ENCODE assay signal across 8 mouse cellular contexts in genomic region chr13:6689962-6690361, GRCm38 (mm10). TPM values are rescaled to one million over a fixed set of nuclear protein-coding genes. Genes with fewer than 3 reads are reported as not detected.
A peak's percentile ranks its signal among the peaks of the same experiment; 100 is the strongest.
DNase-seq lines count a peak whose midpoint lies in the region; ATAC-seq and TF ChIP-seq lines count a peak whose summit lies in the region.

No protein-coding gene starts in this region.

- no peak overlapping the region for H3K4me3 ChIP-seq in forebrain, embryonic 16.5 days (replicated peaks; ENCODE audit: low read length)
- no peak overlapping the region for H3K4me3 ChIP-seq in intestine, postnatal 0 days (ENCODE audit: low read depth, low read length)

- H3K27me3 ChIP-seq in forebrain, embryonic 16.5 days (replicated peaks; ENCODE audit: control insufficient read depth, insufficient read depth, low read length), result no peaks in the 10 kb centered on the region
- H3K27me3 ChIP-seq in intestine, postnatal 0 days (replicated peaks; ENCODE audit: control insufficient read depth, insufficient read depth, low read length), result no peaks in the 10 kb centered on the region

- no peak overlapping the region for H3K4me2 ChIP-seq in forebrain, embryonic 16.5 days (ENCODE audit: low read length)
- H3K4me2 ChIP-seq in intestine, postnatal 0 days (replicated peaks; ENCODE audit: low read depth), result no peak overlapping the region

- no peak overlapping the region for H3K9ac ChIP-seq in forebrain, embryonic 16.5 days (replicated peaks; ENCODE audit: low read depth, low read length)
- H3K9ac ChIP-seq in intestine, postnatal 0 days (ENCODE audit: low read depth, low read length), result no peak overlapping the region

- peak; percentile 93 for TF ChIP-seq CTCF in intestine, postnatal 0 days (IDR thresholded peaks at IDR 0.05; ENCODE audit: low read depth)

- no peaks in the 10 kb centered on the region for H3K4me1 ChIP-seq in forebrain, embryonic 16.5 days (replicated peaks; ENCODE audit: control insufficient read depth, insufficient read depth, low read length)
- no peaks in the 10 kb centered on the region for H3K4me1 ChIP-seq in intestine, postnatal 0 days (replicated peaks; ENCODE audit: control insufficient read depth, insufficient read depth, low read length)

- 72% methylated on average over 4 of the region's 4 CpGs for WGBS in forebrain, embryonic 16.5 days
- 71% methylated on average over 4 of the region's 4 CpGs for WGBS in intestine, postnatal 0 days

- H3K36me3 ChIP-seq in forebrain, embryonic 16.5 days (ENCODE audit: control insufficient read depth, insufficient read depth), result no peaks in the 10 kb centered on the region
- no peaks in the 10 kb centered on the region for H3K36me3 ChIP-seq in intestine, postnatal 0 days (ENCODE audit: control insufficient read depth, insufficient read depth)

- no peaks in the 10 kb centered on the region for H3K9me3 ChIP-seq in forebrain, embryonic 16.5 days (ENCODE audit: control insufficient read depth, low read length)
- no peaks in the 10 kb centered on the region for H3K9me3 ChIP-seq in intestine, postnatal 0 days (ENCODE audit: control insufficient read depth)

- DNase-seq in 3T3-L1 (ENCODE audit: low read depth, low spot score), result peak; percentile 30
- peak; percentile 52 to 64 for DNase-seq in CD8-positive naive resting alpha-beta T cell, adult 2 months (ENCODE audit: low read depth in 2 of 2, low spot score in 2 of 2)
- DNase-seq in c-Kit-positive CD71-positive TER-119-positive erythroid progenitor cells, embryonic 14.5 days (ENCODE audit: low spot score), result peak; percentile 29
- DNase-seq in lung, adult 18-20 months, result peak; percentile 45
- peak; percentile 21 for DNase-seq in retina, embryonic 14.5 days (ENCODE audit: low spot score)
- DNase-seq in layer of hippocampus, adult 8-10 months (ENCODE audit: low spot score in 2 of 2), result no peak

- peak; percentile 37 for ATAC-seq in forebrain, embryonic 16.5 days
- ATAC-seq in intestine, postnatal 0 days, result peak; percentile 68

- no peak overlapping the region for H3K27ac ChIP-seq in forebrain, embryonic 16.5 days (ENCODE audit: low read length)
- no peak overlapping the region for H3K27ac ChIP-seq in intestine, postnatal 0 days (ENCODE audit: low read depth, low read length)

RNA-seq across cellular contexts. Expression of gene Pfkp, which starts 41.4 kb away (rescaled TPM):
- polyA plus RNA-seq in forebrain, embryonic 16.5 days (2015; fragmentation: Nextera tagmentation; extraction: Ambion mirVana), result 207 and 277 TPM in 2 replicates
- 75.7 and 77.6 TPM in 2 replicates for polyA plus RNA-seq in intestine, postnatal 0 days (2015; fragmentation: Nextera tagmentation; extraction: Ambion mirVana)
- total RNA-seq in layer of hippocampus, adult 8-10 months (2022), result 100 to 1,000 TPM; 222 to 241 (median 227) TPM

Comparison
In these comparisons a context has a peak if more than half of its experiments do, and no peak if none do; other contexts are left out.
1. DNase-seq: peak in 3T3-L1 (single experiment), CD8-positive naive resting alpha-beta T cell, adult 2 months (2 of 2), c-Kit-positive CD71-positive TER-119-positive erythroid progenitor cells, embryonic 14.5 days (single experiment), lung, adult 18-20 months (2 of 2) and retina, embryonic 14.5 days (single experiment); none in layer of hippocampus, adult 8-10 months (0 of 2).